Mouse (Mus musculus) ES-Bruce4 (cell line): ENCODE measurements at regions not wholly inside any gene's neighbourhood (a gene's known extent, or its start where the extent isn't known, plus 50 kb on each side); places are given as distances from the start of the nearest gene placed in this dataset.

Source experiments
- EP300 ChIP-seq: IDR thresholded peaks from 2 replicates; pipeline ENCODE4 v1.6.1; 2011; ENCODE audit warnings: low read depth, low read length; ENCODE audit not compliant: insufficient read depth
- POLR2A ChIP-seq: IDR thresholded peaks from one replicate; pipeline ENCODE4 v1.8.1; 2011; ENCODE audit warnings: low read length; ENCODE audit not compliant: insufficient read depth

DNA sequence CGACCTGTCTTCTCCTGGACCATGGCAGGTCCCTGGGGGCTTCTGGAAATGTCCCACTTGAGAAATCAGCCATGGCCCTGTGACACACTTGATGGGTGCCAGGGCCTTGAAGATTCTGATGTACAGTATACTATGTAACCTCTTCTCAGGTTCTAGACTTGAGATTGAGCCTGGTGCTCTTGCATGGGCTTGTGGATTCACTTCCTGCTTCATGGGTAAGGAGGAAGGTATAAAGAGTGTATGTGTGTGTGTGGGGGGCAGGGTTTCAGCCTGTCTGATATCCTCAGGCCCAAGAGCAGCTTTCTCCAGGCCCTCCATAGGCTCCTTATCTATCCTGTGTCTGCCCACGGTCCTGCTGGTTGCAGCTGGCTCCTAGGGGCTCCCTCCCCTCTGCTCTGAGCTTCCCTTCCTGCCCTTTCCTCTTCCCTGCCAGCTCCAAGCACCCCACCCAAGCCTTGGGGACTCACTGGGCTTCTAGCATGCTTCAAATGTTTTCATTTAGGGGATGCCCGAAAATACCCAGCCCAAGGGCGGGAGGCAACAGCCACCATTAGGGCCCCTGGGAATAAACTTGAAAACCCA, 61.9 kb upstream of the Ccnd1 start:
- TF ChIP-seq EP300 (no peak), POLR2A (no peak)
